Comparison of ENCODE assay signal across 1 mouse cellular context in genomic region chr5:96162399-96163331, GRCm38 (mm10).
TF ChIP-seq lines count a peak whose summit lies in the region.

No protein-coding gene starts in this region.

TF ChIP-seq in MEL, 35 proteins besides CTCF, POLR2A, EP300 and RAD21 (continued from another document):
- TF ChIP-seq GABPA (IDR thresholded peaks at IDR 0.05; ENCODE audit: low read depth, low read length) (no peak), POLR2AphosphoS2 (IDR thresholded peaks at IDR 0.05; ENCODE audit: low read length) (peak; percentile 73; the same call in 1 of the 2 replicates), ZNF384 (IDR thresholded peaks at IDR 0.05; ENCODE audit: low read depth, low read length) (peak; percentile 81), ZMIZ1 (IDR thresholded peaks at IDR 0.05; ENCODE audit: low read depth, low read length) (peak; percentile 92), POLR2AphosphoS5 (IDR thresholded peaks at IDR 0.05; ENCODE audit: borderline replicate concordance, low read depth, low read length) (peak; percentile 77; the same call in 1 of the 2 replicates), ZKSCAN1 (IDR thresholded peaks at IDR 0.05; ENCODE audit: low read depth, low read length) (0 out of 2 replicates have a peak, but pooled peaks have one; percentile 8), CHD2 (IDR thresholded peaks at IDR 0.05; ENCODE audit: low read length) (peak; percentile 97), TCF12 (IDR thresholded peaks at IDR 0.05; ENCODE audit: low read depth, low read length) (peak; percentile 67), UBTF (IDR thresholded peaks at IDR 0.05; ENCODE audit: borderline replicate concordance, insufficient read depth, low read depth, low read length) (no peak), MAX (IDR thresholded peaks at IDR 0.05; ENCODE audit: low read length) (peak; percentile 91), MXI1 (IDR thresholded peaks at IDR 0.05; ENCODE audit: low read depth, low read length) (peak; percentile 92), ELF1 (IDR thresholded peaks at IDR 0.05; ENCODE audit: low read depth, low read length) (no peak), NELFE (IDR thresholded peaks at IDR 0.05; ENCODE audit: low read depth, low read length) (peak; percentile 74; the same call in 1 of the 2 replicates)
